Mouse (Mus musculus): ENCODE data around the gene Ttc34.

Gene Ttc34

GRCm38 (mm10) chr4:154890887-154891286, 53.6 kb downstream of the Ttc34 start:
- no peak for DNase-seq (ENCODE audit: inconsistent age in 2 of 2, low spot score in 1 of 2)

- DNase-seq (ENCODE audit: inconsistent age in 2 of 2, low spot score in 1 of 2) = no peak
Observed at GRCm38 (mm10) chr4:154895549-154895948, 58.3 kb downstream of the Ttc34 start.

DNA sequence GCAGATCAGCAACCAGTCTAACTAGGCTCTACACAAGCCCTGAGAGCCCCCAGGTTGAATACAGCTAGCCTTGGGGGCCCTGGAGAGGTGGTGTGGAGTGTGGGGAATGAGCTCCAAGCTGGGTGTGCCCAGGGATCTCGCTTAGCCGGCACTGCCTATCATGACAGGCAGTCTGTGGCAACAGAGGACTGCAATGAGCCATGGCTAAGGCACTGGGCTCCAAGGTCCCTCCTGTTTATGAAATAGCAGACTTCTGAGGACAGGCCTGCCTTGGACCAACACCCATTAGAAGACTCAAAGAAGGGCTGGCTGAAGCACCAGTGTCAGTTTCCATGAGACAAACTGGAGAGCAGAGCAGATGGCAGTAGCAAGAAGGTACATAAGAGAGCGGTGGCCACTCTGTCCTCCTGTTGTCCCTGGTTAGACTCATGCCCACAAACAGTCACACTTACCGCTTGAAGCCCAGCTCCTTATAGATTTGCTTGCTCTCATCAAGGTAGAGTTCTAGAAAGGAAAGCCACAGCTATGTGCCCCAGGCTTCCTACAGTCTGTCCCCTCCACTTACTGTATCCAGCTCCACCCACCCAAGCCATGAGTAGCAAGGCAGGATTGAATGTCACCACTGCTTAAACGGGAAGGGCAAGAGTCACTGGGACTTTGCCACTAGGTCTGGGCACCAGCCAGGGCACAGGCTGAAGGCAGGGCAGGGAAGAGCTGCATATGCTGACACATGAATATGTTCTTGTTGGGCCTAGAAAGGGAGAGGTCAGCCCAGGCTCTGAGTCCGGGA, 60.6 kb downstream of the Ttc34 start:
- DNase-seq (ENCODE audit: inconsistent age in 2 of 2, low spot score in 1 of 2) = peak in 1 of 2 experiments; percentile 74

- DNase-seq (ENCODE audit: inconsistent age in 2 of 2, low spot score in 1 of 2) = peak; percentile 89 to 94
Observed at GRCm38 (mm10) chr4:154898506-154899446, 61.5 kb downstream of the Ttc34 start, which contains the start of gene Fam213b. Gene Fam213b, minus strand, starts transcription at chr4:154899135.

DNA sequence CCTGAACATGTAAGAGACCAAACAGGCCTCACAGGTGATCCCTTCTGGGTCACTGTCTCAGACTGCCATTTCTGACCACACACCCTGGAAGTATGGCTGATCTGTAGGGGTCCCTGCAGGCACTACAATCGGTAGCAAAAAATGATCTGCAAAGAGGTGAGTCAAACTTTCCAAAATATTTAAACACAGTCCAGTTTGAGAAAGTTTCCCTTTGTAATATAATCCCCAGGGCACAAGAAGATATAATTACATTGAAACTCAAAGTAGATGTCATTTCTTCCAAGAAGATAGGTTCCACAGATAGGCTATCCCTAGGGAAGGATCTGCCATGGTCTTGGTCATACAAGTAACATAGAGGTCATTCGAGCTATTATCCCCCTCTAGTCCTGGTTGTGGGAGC, 65.1 kb downstream of the Ttc34 start:
- DNase-seq (ENCODE audit: inconsistent age in 2 of 2, low spot score in 1 of 2) = no peak

DNA sequence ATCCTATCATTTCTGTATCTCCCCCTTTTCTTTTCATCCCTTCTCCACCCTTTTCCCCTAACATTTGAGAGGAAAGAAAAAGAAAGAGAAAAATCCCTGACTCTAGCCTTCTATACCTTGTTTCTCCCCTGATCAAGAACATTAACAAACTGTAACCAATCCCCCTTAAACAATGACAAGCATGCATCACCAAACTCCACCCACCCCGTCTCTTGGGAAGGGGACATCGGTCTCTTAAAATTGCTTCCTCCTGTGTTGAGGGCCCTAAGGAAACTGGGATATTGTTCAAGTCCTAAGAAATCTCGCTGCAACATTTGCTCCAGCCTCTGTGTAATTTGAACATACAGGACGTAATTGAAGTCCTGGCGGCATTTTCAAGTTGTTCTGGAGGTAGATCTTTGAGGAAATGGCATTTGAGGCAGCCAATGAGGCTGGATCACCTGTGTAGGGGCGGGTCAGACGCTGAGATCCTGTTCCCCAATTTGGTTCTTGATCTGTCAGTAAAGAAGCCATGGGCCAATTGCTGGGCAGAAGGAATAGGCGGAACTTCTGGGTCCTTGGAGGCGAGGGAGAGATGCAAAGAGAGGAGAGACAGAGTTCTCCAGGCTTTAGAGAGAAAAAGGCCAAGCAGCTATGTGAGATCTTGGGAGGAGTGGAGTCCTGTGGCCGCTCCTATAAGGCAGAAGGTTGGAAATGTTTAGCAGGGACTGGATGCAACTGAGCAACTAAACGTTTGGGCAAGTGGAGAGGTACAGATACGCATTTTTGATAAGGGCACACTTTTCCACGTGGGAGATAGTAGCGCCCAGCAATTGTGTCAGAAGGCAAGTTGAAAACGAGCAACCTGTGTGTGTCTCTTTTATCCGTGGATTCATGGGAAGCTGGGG, 67.2 kb downstream of the Ttc34 start:
- DNase-seq (ENCODE audit: inconsistent age in 2 of 2, low spot score in 1 of 2) = peak; percentile 70 to 92

- peak; percentile 54 to 82 for DNase-seq (ENCODE audit: inconsistent age in 2 of 2, low spot score in 1 of 2)
Observed at GRCm38 (mm10) chr4:154907833-154908232, 70.6 kb downstream of the Ttc34 start.

- DNase-seq (ENCODE audit: inconsistent age in 2 of 2, low spot score in 1 of 2) = no peak
Observed at GRCm38 (mm10) chr4:154908490-154908889, 71.2 kb downstream of the Ttc34 start.

- no peak for DNase-seq (ENCODE audit: inconsistent age in 2 of 2, low spot score in 1 of 2)
Observed at GRCm38 (mm10) chr4:154910606-154911522, 73.6 kb downstream of the Ttc34 start.

DNA sequence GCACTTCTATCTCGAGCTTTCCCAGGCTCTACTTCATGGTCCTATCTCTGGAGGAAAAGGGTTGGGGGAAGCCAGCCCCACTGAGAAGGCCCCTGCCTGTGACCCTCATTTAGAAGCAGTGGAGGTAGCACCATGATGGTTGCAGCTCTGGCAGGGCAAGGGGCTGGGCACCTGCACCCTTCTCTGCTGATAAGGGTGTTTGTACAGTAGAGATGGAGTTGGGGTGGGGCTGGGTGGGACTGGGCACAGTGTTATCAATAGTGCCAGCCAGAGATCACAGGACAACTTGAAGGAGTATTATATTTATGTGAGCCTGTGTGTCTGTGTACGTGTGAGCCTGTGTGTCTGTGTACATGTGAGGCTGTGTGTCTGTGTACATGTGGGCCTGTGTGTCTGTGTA, 74.4 kb downstream of the Ttc34 start:
- DNase-seq (ENCODE audit: inconsistent age in 2 of 2, low spot score in 1 of 2) = no peak

- no peak for DNase-seq (ENCODE audit: inconsistent age in 2 of 2, low spot score in 1 of 2)
Observed at GRCm38 (mm10) chr4:154913845-154914244, 76.6 kb downstream of the Ttc34 start.

GRCm38 (mm10) chr4:154914252-154914651, 77.0 kb downstream of the Ttc34 start:
- no peak for DNase-seq (ENCODE audit: inconsistent age in 2 of 2, low spot score in 1 of 2)

GRCm38 (mm10) chr4:154914707-154915106, 77.4 kb downstream of the Ttc34 start:
- no peak for DNase-seq (ENCODE audit: inconsistent age in 2 of 2, low spot score in 1 of 2)

DNA sequence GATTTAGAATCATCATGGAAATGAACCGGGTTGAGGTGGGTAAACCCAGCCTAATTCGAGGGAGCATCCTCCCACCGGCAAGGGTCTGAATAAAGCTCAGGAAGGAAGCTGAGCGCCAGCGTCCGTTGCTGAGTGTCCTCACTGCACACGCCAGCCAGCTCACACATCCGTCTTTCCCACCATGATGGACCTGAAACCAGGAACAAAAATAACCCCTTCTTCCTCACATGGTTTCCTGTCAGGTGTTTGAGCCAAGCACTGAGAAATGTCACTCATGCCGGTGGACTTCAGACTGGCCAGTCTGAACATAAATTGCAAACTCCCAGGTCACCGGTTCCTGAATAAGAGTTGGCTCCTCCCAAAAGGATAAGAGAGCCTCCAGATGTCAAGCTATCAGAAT, 78.0 kb downstream of the Ttc34 start:
- DNase-seq (ENCODE audit: inconsistent age in 2 of 2, low spot score in 1 of 2) = no peak

DNA sequence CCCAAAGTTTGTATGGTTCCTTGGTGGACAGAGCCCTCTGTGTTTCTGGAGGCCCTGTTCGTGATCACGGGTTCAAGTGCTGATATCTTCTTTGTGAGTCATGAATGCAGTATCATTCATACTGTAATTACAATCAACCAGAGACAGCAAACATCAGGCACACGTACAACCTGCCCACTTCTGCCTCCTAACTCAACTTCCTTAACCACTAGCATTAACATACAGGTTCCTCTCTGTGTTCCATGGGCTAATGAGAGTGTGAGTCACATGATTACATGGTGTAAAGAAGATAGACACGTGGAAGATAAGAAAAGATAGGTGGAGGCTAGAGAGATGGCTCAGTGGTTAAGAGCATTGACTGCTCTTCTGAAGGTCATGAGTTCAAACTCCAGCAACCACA, 79.4 kb downstream of the Ttc34 start:
- no peak for DNase-seq (ENCODE audit: inconsistent age in 2 of 2, low spot score in 1 of 2)

All from adrenal gland, adult (tissue).